Mouse (Mus musculus) intestine, postnatal 0 days (tissue): ENCODE measurements around the gene Pi4ka. TPM values are rescaled to one million over a fixed set of nuclear protein-coding genes. Genes with fewer than 3 reads are reported as not detected.

Source experiments
- ATAC-seq: fragments of 200-750 bp; cut with Nextera tagmentation; 2 replicates; pipeline ENCODE4 v1.8.0; 2017; ENCODE audit warnings: mild to moderate bottlenecking, moderate TSS enrichment, moderate library complexity
- H3K27ac ChIP-seq: fragments of 300-500 bp; sonication (generic); 2 replicates; pipeline ENCODE4 v1.5.1; 2014; ENCODE audit warnings: mild to moderate bottlenecking, low read depth, low read length, moderate library complexity
- H3K27me3 ChIP-seq: fragments of 300-500 bp; sonication (generic); replicated peaks from 2 replicates; pipeline ENCODE4 v1.6.1; 2014; ENCODE audit warnings: low read length, mixed read lengths; ENCODE audit not compliant: control insufficient read depth, insufficient read depth
- H3K36me3 ChIP-seq: fragments of 300-500 bp; sonication (generic); 2 replicates; pipeline ENCODE4 v1.6.1; 2014; ENCODE audit warnings: mild to moderate bottlenecking, moderate library complexity; ENCODE audit not compliant: control insufficient read depth, insufficient read depth
- H3K4me1 ChIP-seq: fragments of 300-500 bp; sonication (generic); replicated peaks from 2 replicates; pipeline ENCODE4 v1.6.1; 2014; ENCODE audit warnings: antibody characterized with exemption, low read length, mixed read lengths; ENCODE audit not compliant: control insufficient read depth, insufficient read depth
- H3K4me2 ChIP-seq: fragments of 300-500 bp; sonication (generic); replicated peaks from 2 replicates; pipeline ENCODE4 v1.6.1; 2014; ENCODE audit warnings: low read depth, mild to moderate bottlenecking, moderate library complexity
- H3K4me3 ChIP-seq: fragments of 300-500 bp; sonication (generic); 2 replicates; pipeline ENCODE4 v1.5.1; 2014; ENCODE audit warnings: low read depth, low read length
- H3K9ac ChIP-seq: fragments of 300-500 bp; sonication (generic); 2 replicates; pipeline ENCODE4 v1.6.1; 2014; ENCODE audit warnings: mild to moderate bottlenecking, low read depth, low read length
- H3K9me3 ChIP-seq: fragments of 300-500 bp; sonication (generic); 2 replicates; pipeline ENCODE4 v1.6.1; 2016; ENCODE audit warnings: mixed run types; ENCODE audit not compliant: control insufficient read depth
- CTCF ChIP-seq: sonication (generic); IDR thresholded peaks from 2 replicates; pipeline ENCODE4 v1.5.1; 2016; ENCODE audit warnings: low read depth, mild to moderate bottlenecking, control low read depth, antibody characterized with exemption, moderate library complexity
- WGBS: fragments of 180-500 bp; shearing (Covaris S2); extraction: QIAGEN DNeasy Blood & Tissue Kit; methylation state at CpG from one replicate; pipeline ENCODE4 v1.1.7; 2014; 5-methylcytosine and 5-hydroxymethylcytosine counted together
- polyA plus RNA-seq: library from polyadenylated mRNA; unstranded; fragments of >200 nt; fragmentation: Nextera tagmentation; extraction: Ambion mirVana; gene quantifications from 2 replicates; pipeline ENCODE4 v1.2.1, GENCODE M21; 2015

Pi4ka gene
- polyA plus RNA-seq, 1 experiment from 2014 or later = 20.5 TPM

- Histone ChIP-seq H3K27ac (no peak overlapping the region), H3K9me3 (no peaks in the 10 kb centered on the region), H3K9ac (no peak overlapping the region), H3K4me2 (no peak overlapping the region), H3K27me3 (no peaks in the 10 kb centered on the region), H3K36me3 (peaks cover 55% of the 10 kb centered on the region), H3K4me1 (no peaks in the 10 kb centered on the region), H3K4me3 (no peak overlapping the region)
- no peak for TF ChIP-seq CTCF
- WGBS = 93% methylated on average over 10 of the region's 10 CpGs
- no peak for ATAC-seq
These were observed 97.1 kb downstream of the Pi4ka start for GRCm38 (mm10) chr16:17309036-17309435.

GRCm38 (mm10) chr16:17307461-17307860 is 98.7 kb downstream of the Pi4ka start:
- H3K36me3 ChIP-seq = peaks cover 60% of the 10 kb centered on the region
- no peak overlapping the region for H3K27ac ChIP-seq
- H3K9ac ChIP-seq = no peak overlapping the region
- no peak overlapping the region for H3K4me2 ChIP-seq
- no peak overlapping the region for H3K4me3 ChIP-seq
- no peaks in the 10 kb centered on the region for H3K27me3 ChIP-seq
- H3K9me3 ChIP-seq = no peaks in the 10 kb centered on the region
- TF ChIP-seq CTCF = no peak
- WGBS = 92% methylated on average over 5 of the region's 5 CpGs
- no peaks in the 10 kb centered on the region for H3K4me1 ChIP-seq
- no peak for ATAC-seq

GRCm38 (mm10) chr16:17303521-17304245 is 102.4 kb downstream of the Pi4ka start:
- no peaks in the 10 kb centered on the region for H3K9me3 ChIP-seq
- no peaks in the 10 kb centered on the region for H3K27me3 ChIP-seq
- no peak for TF ChIP-seq CTCF
- H3K9ac ChIP-seq = no peak overlapping the region
- H3K27ac ChIP-seq = no peak overlapping the region
- no peak overlapping the region for H3K4me3 ChIP-seq
- H3K36me3 ChIP-seq = peaks cover 55% of the 10 kb centered on the region
- no peaks in the 10 kb centered on the region for H3K4me1 ChIP-seq
- ATAC-seq = no peak
- no peak overlapping the region for H3K4me2 ChIP-seq
- WGBS = 90% methylated on average over 5 of the region's 5 CpGs

GRCm38 (mm10) chr16:17300818-17301217 is 105.3 kb downstream of the Pi4ka start:
- no peaks in the 10 kb centered on the region for H3K4me1 ChIP-seq
- H3K9ac ChIP-seq = no peak overlapping the region
- WGBS = 91% methylated on average over 3 of the region's 3 CpGs
- no peaks in the 10 kb centered on the region for H3K27me3 ChIP-seq
- H3K36me3 ChIP-seq = peaks cover 62% of the 10 kb centered on the region
- H3K4me2 ChIP-seq = no peak overlapping the region
- no peak for ATAC-seq
- TF ChIP-seq CTCF = no peak
- no peaks in the 10 kb centered on the region for H3K9me3 ChIP-seq
- H3K27ac ChIP-seq = no peak overlapping the region
- H3K4me3 ChIP-seq = no peak overlapping the region

- Histone ChIP-seq H3K9ac (no peak overlapping the region), H3K9me3 (no peaks in the 10 kb centered on the region), H3K4me2 (no peak overlapping the region), H3K4me3 (no peak overlapping the region), H3K27me3 (no peaks in the 10 kb centered on the region), H3K4me1 (no peaks in the 10 kb centered on the region), H3K27ac (no peak overlapping the region), H3K36me3 (peaks cover 62% of the 10 kb centered on the region)
- WGBS = 0% methylated on average over 2 of the region's 2 CpGs
- ATAC-seq = no peak
- peak; percentile 95 for TF ChIP-seq CTCF
These were observed 113.4 kb downstream of the Pi4ka start for GRCm38 (mm10) chr16:17292751-17293150.

GRCm38 (mm10) chr16:17291016-17291415 is 115.1 kb downstream of the Pi4ka start:
- no peaks in the 10 kb centered on the region for H3K27me3 ChIP-seq
- H3K9me3 ChIP-seq = no peaks in the 10 kb centered on the region
- WGBS = 84% methylated on average over 2 of the region's 2 CpGs
- no peak overlapping the region for H3K9ac ChIP-seq
- no peak overlapping the region for H3K4me2 ChIP-seq
- H3K36me3 ChIP-seq = peaks cover 60% of the 10 kb centered on the region
- no peak overlapping the region for H3K27ac ChIP-seq
- no peak for TF ChIP-seq CTCF
- ATAC-seq = no peak
- no peaks in the 10 kb centered on the region for H3K4me1 ChIP-seq
- H3K4me3 ChIP-seq = no peak overlapping the region
